Mouse (Mus musculus): Measurements from ENCODE around the gene B3gnt2. TPM values are rescaled to one million over a fixed set of nuclear protein-coding genes. Genes with fewer than 3 reads are reported as not detected.

The B3gnt2 gene
- total and polyA plus RNA-seq, 3 experiments, result 36.8 to 66.4 TPM; not detected in 1

GRCm38 (mm10) chr11:22889224-22889623 lies 28.5 kb upstream of the B3gnt2 start:
- Histone ChIP-seq H3K9me3 (replicated peaks; ENCODE audit: insufficient read depth, low read length) (no peaks in the 10 kb centered on the region), H3K4me1 (ENCODE audit: control insufficient read depth in 1 of 2, insufficient read depth in 2 of 2, low read length in 2 of 2) (peaks cover 4 to 5% of the 10 kb centered on the region in 2 experiments; a peak in 3 of 4 replicates), H3K27me3 (ENCODE audit: control insufficient read depth in 1 of 2, insufficient read depth in 2 of 2, low read length in 2 of 2) (no peaks in the 10 kb centered on the region), H3K79me2 (ENCODE audit: control insufficient read depth, insufficient read depth, low read length, poor library complexity) (no peaks in the 10 kb centered on the region), H3K4me3 (ENCODE audit: control insufficient read depth in 1 of 2, insufficient read depth in 1 of 2, low read depth in 2 of 2, low read length in 2 of 2) (no peak overlapping the region), H3K27ac (ENCODE audit: control insufficient read depth, low read depth, low read length) (no peak overlapping the region), H3K9ac (ENCODE audit: control insufficient read depth, low read depth, low read length, poor library complexity, severe bottlenecking) (no peak overlapping the region), H3K36me3 (ENCODE audit: control insufficient read depth in 1 of 2, insufficient read depth in 2 of 2, low read length in 2 of 2) (peaks cover 0 to 5% of the 10 kb centered on the region in 2 experiments; a peak in 1 of 4 replicates)
- no peak for DNase-seq (ENCODE audit: low read depth, low spot score)
- TF ChIP-seq USF1 (IDR thresholded peaks at IDR 0.05; ENCODE audit: low read depth, low read length), result no peak

- peaks cover 0 to 5% of the 10 kb centered on the region in 2 experiments; a peak in 1 of 4 replicates for H3K36me3 ChIP-seq (ENCODE audit: control insufficient read depth in 1 of 2, insufficient read depth in 2 of 2, low read length in 2 of 2)
- H3K79me2 ChIP-seq (ENCODE audit: control insufficient read depth, insufficient read depth, low read length, poor library complexity), result no peaks in the 10 kb centered on the region
- H3K4me1 ChIP-seq (ENCODE audit: control insufficient read depth in 1 of 2, insufficient read depth in 2 of 2, low read length in 2 of 2), result peaks cover 4 to 5% of the 10 kb centered on the region in 2 experiments; a peak in 3 of 4 replicates
- no peak overlapping the region for H3K9ac ChIP-seq (ENCODE audit: control insufficient read depth, low read depth, low read length, poor library complexity, severe bottlenecking)
- no peaks in the 10 kb centered on the region for H3K9me3 ChIP-seq (replicated peaks; ENCODE audit: insufficient read depth, low read length)
- no peak overlapping the region for H3K4me3 ChIP-seq (ENCODE audit: control insufficient read depth in 1 of 2, insufficient read depth in 1 of 2, low read depth in 2 of 2, low read length in 2 of 2)
- DNase-seq (ENCODE audit: low read depth, low spot score), result no peak
- TF ChIP-seq NRF1 (IDR thresholded peaks at IDR 0.05; ENCODE audit: insufficient read depth, low read depth, low read length, poor library complexity, severe bottlenecking), result no peak
- no peak for TF ChIP-seq ZNF384 (IDR thresholded peaks at IDR 0.05; ENCODE audit: low read depth, low read length)
- TF ChIP-seq MAX (IDR thresholded peaks at IDR 0.05; ENCODE audit: low read length), result no peak
- no peak for TF ChIP-seq USF2 (IDR thresholded peaks at IDR 0.05; ENCODE audit: borderline replicate concordance in 1 of 2, insufficient read depth in 1 of 2, low read depth in 1 of 2, low read length in 2 of 2)
- H3K27ac ChIP-seq (ENCODE audit: control insufficient read depth, low read depth, low read length), result no peak overlapping the region
- H3K27me3 ChIP-seq (ENCODE audit: control insufficient read depth in 1 of 2, insufficient read depth in 2 of 2, low read length in 2 of 2), result no peaks in the 10 kb centered on the region
Measured at GRCm38 (mm10) chr11:22886991-22887390, 26.2 kb upstream of the B3gnt2 start.

- Histone ChIP-seq H3K9ac (ENCODE audit: control insufficient read depth, low read depth, low read length, poor library complexity, severe bottlenecking) (no peak overlapping the region), H3K4me3 (ENCODE audit: control insufficient read depth in 1 of 2, insufficient read depth in 1 of 2, low read depth in 2 of 2, low read length in 2 of 2) (no peak overlapping the region), H3K9me3 (replicated peaks; ENCODE audit: insufficient read depth, low read length) (no peaks in the 10 kb centered on the region), H3K36me3 (ENCODE audit: control insufficient read depth in 1 of 2, insufficient read depth in 2 of 2, low read length in 2 of 2) (peaks cover 0 to 5% of the 10 kb centered on the region in 2 experiments; a peak in 1 of 4 replicates), H3K27me3 (ENCODE audit: control insufficient read depth in 1 of 2, insufficient read depth in 2 of 2, low read length in 2 of 2) (no peaks in the 10 kb centered on the region), H3K79me2 (ENCODE audit: control insufficient read depth, insufficient read depth, low read length, poor library complexity) (no peaks in the 10 kb centered on the region), H3K4me1 (ENCODE audit: control insufficient read depth in 1 of 2, insufficient read depth in 2 of 2, low read length in 2 of 2) (peaks cover 4 to 5% of the 10 kb centered on the region in 2 experiments; a peak in 3 of 4 replicates), H3K27ac (ENCODE audit: control insufficient read depth, low read depth, low read length) (no peak overlapping the region)
- TF ChIP-seq GATA1 (IDR thresholded peaks at IDR 0.05; ENCODE audit: low read depth, low read length), result peak; percentile 75
- peak; percentile 16; the same call in 1 of the 2 replicates for TF ChIP-seq ZC3H11A (IDR thresholded peaks at IDR 0.05; ENCODE audit: low read depth, low read length)
- no peak for TF ChIP-seq POLR2AphosphoS5 (IDR thresholded peaks at IDR 0.05; ENCODE audit: borderline replicate concordance, low read depth, low read length)
- peak; percentile 43 to 64; a peak in 3 of 4 replicates for TF ChIP-seq EP300 (IDR thresholded peaks at IDR 0.05; ENCODE audit: low read depth in 1 of 2, low read length in 2 of 2)
- TF ChIP-seq ETS1 (IDR thresholded peaks at IDR 0.05; ENCODE audit: low read depth, low read length), result peak; percentile 39; the same call in 1 of the 2 replicates
- peak; percentile 59 for TF ChIP-seq RCOR1 (IDR thresholded peaks at IDR 0.05; ENCODE audit: low read depth, low read length)
- TF ChIP-seq SIN3A (IDR thresholded peaks at IDR 0.05; ENCODE audit: low read length), result 0 out of 2 replicates have a peak, but pooled peaks have one; percentile 37
- TF ChIP-seq HCFC1 (IDR thresholded peaks at IDR 0.05; ENCODE audit: low read depth, low read length), result no peak
- TF ChIP-seq TCF12 (IDR thresholded peaks at IDR 0.05; ENCODE audit: low read depth, low read length), result 0 out of 2 replicates have a peak, but pooled peaks have one; percentile 33
- TF ChIP-seq BHLHE40 (IDR thresholded peaks at IDR 0.05; ENCODE audit: borderline replicate concordance, low read depth, low read length), result peak; percentile 81
- TF ChIP-seq RAD21 (IDR thresholded peaks at IDR 0.05; ENCODE audit: low read depth, low read length), result no peak
- peak; percentile 56 for DNase-seq (ENCODE audit: low read depth, low spot score)
Measured at GRCm38 (mm10) chr11:22885350-22885749, 24.6 kb upstream of the B3gnt2 start.
